Mouse (Mus musculus) layer of hippocampus, adult 9-11 months (tissue): ENCODE results near the gene Lrrc23.

Source experiments
- DNase-seq: peaks from one replicate; pipeline ENCODE4 v3.0.0; 2022

Lrrc23 gene

GRCm38 (mm10) chr6:124779222-124779983 is at the start of gene Lrrc23:
Gene Lrrc23 (minus strand): TSS chr6:124779727.
- no peak for DNase-seq

DNA sequence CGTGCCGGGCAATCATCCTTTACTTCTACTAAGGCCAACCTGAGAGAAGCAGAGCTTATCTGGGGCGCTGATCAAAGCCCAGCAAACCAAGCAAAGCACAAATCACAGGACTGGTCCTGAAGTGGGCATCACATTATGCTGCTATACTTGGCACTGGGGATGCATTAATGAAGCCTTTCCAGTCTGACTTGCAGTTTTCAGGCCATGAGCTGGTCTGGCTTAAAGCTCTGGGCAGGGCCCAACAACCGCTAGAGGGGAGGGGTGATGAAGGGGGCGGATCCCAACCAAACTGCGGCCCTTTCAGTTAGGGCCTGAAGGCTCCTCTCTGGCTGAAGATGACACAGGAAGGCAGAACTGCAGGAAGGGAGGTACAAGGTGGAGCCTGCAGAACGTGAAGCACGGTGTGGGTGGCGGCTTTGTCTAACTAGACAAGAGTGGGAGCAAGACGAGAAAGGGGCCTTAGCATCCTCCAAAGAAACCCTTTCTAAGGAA is 48.6 kb upstream of the Lrrc23 start:
- no peak for DNase-seq

- DNase-seq = no peak
Measured at GRCm38 (mm10) chr6:124822049-124822448, 42.5 kb upstream of the Lrrc23 start.

GRCm38 (mm10) chr6:124820891-124821290 is 41.4 kb upstream of the Lrrc23 start:
- no peak for DNase-seq

DNA sequence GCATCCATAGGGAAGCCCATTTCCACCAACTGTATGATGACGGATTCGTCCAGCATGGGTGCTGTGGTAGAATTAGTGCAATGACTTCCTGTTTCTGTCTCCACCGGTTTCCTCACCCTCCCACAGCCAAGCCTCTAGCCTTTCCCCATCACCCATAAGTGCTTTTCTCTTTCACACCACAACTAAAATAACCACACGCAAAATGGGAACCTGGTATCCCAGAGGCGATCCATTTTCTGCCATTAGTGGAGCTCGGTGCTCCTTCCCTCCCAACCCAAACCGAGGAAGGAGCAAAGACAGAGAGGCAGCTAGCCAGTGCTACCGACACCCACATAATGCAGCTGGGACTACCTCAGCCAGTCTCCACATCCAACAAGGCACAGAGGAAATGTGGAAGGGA is 38.4 kb upstream of the Lrrc23 start:
- no peak for DNase-seq

GRCm38 (mm10) chr6:124817563-124817962 is 38.0 kb upstream of the Lrrc23 start:
- DNase-seq = no peak

DNA sequence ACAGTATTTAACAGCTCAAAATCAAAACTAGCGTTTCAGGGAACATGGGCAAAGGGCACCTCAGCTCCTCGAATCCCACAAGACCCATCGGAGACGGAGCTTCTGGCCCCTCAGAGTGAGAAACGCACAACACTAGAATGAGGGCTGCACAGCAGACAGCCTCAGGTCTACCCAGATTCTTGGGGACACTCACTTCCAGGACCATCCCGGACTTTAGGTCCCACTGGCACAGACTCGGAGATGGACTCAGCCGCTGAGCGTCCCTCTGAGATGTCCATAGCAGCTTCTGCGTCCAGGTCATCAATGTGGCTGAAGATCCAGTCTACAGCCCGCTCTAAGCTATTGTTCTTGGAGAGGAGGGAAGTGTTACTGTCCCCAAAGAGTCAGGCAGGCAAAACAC is 37.6 kb upstream of the Lrrc23 start:
- DNase-seq = no peak

GRCm38 (mm10) chr6:124816611-124817010 is 37.1 kb upstream of the Lrrc23 start:
- no peak for DNase-seq

- no peak for DNase-seq
Measured at GRCm38 (mm10) chr6:124814858-124815774, 35.6 kb upstream of the Lrrc23 start.

- no peak for DNase-seq
Measured at GRCm38 (mm10) chr6:124814448-124814847, 34.9 kb upstream of the Lrrc23 start.

DNA sequence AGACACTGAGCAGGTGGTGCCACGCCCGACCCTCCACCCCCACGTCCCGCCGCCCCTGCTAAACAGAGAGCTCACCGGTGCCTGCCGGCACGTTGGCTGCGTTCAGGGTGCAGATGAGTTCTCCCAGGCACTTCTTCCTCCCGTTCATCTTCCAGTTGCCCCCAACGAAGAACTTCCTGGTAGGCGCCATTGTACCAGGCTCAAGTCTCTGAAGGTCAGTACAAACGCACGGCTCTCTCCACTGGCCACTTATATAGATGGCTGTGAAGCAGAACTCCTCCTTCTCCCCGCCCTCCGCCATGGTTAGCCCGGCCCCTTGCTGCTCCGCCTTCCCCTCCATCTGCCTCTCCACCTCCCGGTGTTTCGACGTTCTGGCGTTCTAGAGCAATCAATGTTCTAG is 34.4 kb upstream of the Lrrc23 start, which contains the start of gene Tpi1:
Gene Tpi1, minus strand, starts transcription at position 364 of the 400 bp plus-strand sequence.
- peak; percentile 91 for DNase-seq

GRCm38 (mm10) chr6:124813496-124813895 is 34.0 kb upstream of the Lrrc23 start:
- DNase-seq = peak; percentile 85

DNA sequence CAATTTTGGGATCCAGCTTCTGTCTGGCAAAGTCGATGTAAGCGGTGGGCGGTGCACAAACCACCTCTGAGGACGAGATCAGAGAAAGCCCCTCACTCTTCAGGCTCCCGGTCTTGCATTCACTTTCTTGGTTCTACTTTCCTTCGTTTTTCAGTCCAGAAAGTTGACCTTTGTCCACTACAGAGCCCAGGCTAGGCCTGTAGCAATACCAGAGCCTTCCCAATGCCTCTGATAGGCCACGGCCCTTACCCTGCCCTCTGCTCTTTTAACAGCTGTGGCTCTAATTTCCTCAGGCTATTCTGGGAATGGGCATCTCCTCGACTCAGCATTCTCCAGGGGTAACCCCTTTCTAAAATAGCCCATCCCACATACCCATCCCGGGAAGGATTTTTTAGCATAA is 33.3 kb upstream of the Lrrc23 start:
- DNase-seq = no peak

GRCm38 (mm10) chr6:124811701-124812560 is 32.4 kb upstream of the Lrrc23 start:
- no peak for DNase-seq

GRCm38 (mm10) chr6:124811403-124811665 is 31.8 kb upstream of the Lrrc23 start:
- no peak for DNase-seq

DNA sequence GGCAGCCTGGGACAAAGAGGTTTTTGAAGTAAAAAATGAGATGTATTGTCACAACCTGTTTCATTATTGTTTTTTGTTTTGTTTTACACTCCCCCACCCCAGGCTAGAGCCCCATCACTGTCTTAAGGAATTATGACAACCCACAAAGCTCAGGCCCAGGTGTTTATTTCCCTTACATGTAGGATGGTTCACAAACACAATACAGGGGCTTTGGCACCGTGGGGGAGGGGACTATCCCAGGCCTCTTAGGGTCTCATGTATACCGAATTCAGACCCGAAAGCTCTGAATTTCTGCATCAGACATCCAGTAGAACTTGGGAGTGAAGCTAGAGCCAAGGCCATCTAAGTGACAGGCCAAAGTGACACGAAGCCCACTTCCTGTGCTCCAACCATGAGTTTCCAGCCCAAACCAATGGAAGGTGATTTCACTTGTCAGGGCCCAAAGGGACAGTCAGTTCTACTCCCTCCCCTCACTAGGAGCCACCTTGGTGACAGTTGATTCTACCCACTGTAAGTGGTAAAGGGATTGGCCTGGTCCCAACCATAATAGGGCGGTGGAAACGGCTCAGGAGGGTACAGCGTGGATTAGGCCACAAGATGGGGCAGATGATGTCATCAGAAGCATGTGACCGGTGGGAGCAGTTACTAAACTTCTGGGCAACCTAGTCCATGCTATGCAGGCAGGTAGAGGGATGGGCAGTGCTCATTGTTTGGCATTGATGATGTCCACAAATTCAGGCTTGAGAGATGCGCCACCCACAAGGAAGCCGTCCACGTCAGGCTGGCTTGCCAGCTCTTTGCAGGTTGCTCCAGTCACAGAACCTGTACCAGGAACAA is 31.3 kb upstream of the Lrrc23 start:
- DNase-seq = peak; percentile 15

DNA sequence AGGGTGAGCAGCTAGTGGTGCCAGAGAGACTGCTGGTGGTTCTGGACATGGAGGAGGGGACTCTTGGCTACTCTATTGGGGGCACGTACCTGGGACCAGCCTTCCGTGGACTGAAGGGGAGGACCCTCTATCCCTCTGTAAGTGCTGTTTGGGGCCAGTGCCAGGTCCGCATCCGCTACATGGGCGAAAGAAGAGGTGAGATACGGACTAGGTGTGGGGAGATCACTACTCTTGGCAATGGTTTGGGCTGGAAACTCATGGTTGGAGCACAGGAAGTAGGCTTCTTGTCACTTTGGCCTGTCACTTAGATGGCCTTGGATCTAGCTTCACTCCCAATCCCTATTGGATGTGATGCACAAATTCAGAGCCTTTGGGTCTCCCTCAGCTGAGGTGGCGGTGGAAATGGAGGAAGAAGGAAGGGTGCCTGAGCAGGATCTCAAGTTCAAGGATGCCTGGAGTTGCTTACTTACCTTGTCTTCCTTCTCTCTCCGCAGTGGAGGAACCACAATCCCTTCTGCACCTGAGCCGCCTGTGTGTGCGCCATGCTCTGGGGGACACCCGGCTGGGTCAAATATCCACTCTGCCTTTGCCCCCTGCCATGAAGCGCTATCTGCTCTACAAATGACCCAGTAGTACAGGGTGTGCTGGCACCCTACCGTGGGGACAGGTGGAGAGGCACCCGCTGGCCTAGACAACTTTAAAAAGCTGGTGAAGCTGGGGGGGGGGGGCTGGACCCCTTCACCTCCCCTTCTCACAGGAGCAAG is 30.4 kb upstream of the Lrrc23 start:
- no peak for DNase-seq

DNA sequence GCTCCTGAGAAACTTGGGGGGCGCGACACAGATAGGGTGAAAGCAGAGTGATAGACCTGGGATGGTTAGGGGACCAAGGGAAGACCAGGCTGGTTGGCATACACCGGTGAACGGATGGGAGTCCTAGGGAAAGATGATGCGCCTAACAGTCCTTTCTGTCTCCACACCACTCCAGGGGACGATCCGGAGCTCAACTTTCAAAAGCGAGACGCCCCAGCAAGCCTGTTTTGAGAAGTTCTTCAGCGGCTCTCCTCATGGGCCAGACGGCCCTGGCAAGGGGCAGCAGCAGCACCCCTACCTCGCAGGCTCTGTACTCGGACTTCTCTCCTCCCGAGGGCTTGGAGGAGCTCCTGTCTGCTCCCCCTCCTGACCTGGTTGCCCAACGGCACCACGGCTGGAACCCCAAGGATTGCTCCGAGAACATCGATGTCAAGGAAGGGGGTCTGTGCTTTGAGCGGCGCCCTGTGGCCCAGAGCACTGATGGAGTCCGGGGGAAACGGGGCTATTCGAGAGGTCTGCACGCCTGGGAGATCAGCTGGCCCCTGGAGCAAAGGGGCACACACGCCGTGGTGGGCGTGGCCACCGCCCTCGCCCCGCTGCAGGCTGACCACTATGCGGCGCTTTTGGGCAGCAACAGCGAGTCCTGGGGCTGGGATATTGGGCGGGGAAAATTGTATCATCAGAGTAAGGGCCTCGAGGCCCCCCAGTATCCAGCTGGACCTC is 29.7 kb upstream of the Lrrc23 start:
- peak; percentile 69 for DNase-seq

DNA sequence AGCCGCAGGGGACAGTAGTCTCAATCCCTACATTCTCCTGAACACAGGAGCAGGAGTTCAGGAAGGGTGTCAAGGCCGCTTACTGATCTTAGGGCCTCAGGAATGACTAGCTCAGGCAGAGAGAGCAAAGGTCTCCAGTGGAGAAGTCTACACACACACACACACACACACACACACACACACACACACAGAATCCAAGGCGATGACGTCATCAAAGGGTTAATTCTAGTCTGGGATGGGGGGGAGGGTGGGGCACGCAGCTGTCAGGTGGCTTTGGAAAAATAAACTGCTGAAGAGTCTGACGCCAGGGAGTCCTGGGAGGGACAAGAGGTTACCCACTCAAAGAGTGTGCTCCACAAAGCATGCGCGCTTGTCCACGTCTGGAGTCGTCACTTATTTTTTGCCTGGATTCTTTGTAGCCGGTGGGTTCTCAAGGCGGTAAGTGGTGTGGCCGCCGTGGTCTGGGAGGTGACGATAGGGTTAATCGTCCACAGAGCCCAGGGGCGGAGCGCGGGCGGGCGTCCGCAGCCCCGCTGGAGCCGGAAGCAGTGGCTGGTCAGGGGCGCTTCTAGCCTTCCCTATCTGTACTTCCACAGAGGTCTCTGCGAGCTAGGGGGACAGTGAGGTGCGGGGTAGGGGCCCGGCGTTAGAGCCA is 29.0 kb upstream of the Lrrc23 start, which contains the start of gene Spsb2:
Gene Spsb2, plus strand, starts transcription at position 304 of the 655 bp plus-strand sequence.
- DNase-seq = peak; percentile 54

GRCm38 (mm10) chr6:124807986-124808357 is 28.4 kb upstream of the Lrrc23 start:
- DNase-seq = peak; percentile 12
